Mouse (Mus musculus): ENCODE results near the gene 4932438A13Rik.

The 4932438A13Rik gene

GRCm38 (mm10) chr3:36862721-36863275, at the start of gene 4932438A13Rik:
TSS of gene 4932438A13Rik (plus strand) at chr3:36863104.
- peak; percentile 94 for DNase-seq (ENCODE audit: low read depth, low spot score)

GRCm38 (mm10) chr3:36816633-36817032, 46.3 kb upstream of the 4932438A13Rik start:
- no peak for DNase-seq (ENCODE audit: low read depth, low spot score)

GRCm38 (mm10) chr3:36819402-36819801, 43.5 kb upstream of the 4932438A13Rik start:
- DNase-seq (ENCODE audit: low read depth, low spot score): no peak

- DNase-seq (ENCODE audit: low read depth, low spot score): no peak
Observed at GRCm38 (mm10) chr3:36821037-36821436, 41.9 kb upstream of the 4932438A13Rik start.

- DNase-seq (ENCODE audit: low read depth, low spot score): no peak
Observed at GRCm38 (mm10) chr3:36825098-36825497, 37.8 kb upstream of the 4932438A13Rik start.

- DNase-seq (ENCODE audit: low read depth, low spot score): no peak
Observed at GRCm38 (mm10) chr3:36825554-36825953, 37.4 kb upstream of the 4932438A13Rik start.

GRCm38 (mm10) chr3:36827274-36828025, 35.5 kb upstream of the 4932438A13Rik start:
- no peak for DNase-seq (ENCODE audit: low read depth, low spot score)

GRCm38 (mm10) chr3:36830218-36830617, 32.7 kb upstream of the 4932438A13Rik start:
- DNase-seq (ENCODE audit: low read depth, low spot score): no peak

GRCm38 (mm10) chr3:36834426-36834825, 28.5 kb upstream of the 4932438A13Rik start:
- no peak for DNase-seq (ENCODE audit: low read depth, low spot score)

GRCm38 (mm10) chr3:36834832-36835231, 28.1 kb upstream of the 4932438A13Rik start:
- no peak for DNase-seq (ENCODE audit: low read depth, low spot score)

GRCm38 (mm10) chr3:36835525-36836203, 27.2 kb upstream of the 4932438A13Rik start:
- peak; percentile 23 for DNase-seq (ENCODE audit: low read depth, low spot score)

GRCm38 (mm10) chr3:36836833-36837232, 26.1 kb upstream of the 4932438A13Rik start:
- DNase-seq (ENCODE audit: low read depth, low spot score): no peak

GRCm38 (mm10) chr3:36840650-36841555, 22.0 kb upstream of the 4932438A13Rik start:
- peak; percentile 78 for DNase-seq (ENCODE audit: low read depth, low spot score)

GRCm38 (mm10) chr3:36853733-36854440, 9.0 kb upstream of the 4932438A13Rik start:
- DNase-seq (ENCODE audit: low read depth, low spot score): no peak

GRCm38 (mm10) chr3:36861411-36862410, 1.2 kb upstream of the 4932438A13Rik start:
- DNase-seq (ENCODE audit: low read depth, low spot score): no peak

GRCm38 (mm10) chr3:36863427-36863826, 523 bp downstream of the 4932438A13Rik start:
- DNase-seq (ENCODE audit: low read depth, low spot score): peak; percentile 6

- DNase-seq (ENCODE audit: low read depth, low spot score): no peak
Observed at GRCm38 (mm10) chr3:36863881-36864280, 977 bp downstream of the 4932438A13Rik start.

- DNase-seq (ENCODE audit: low read depth, low spot score): no peak
Observed at GRCm38 (mm10) chr3:36864466-36864865, 1.6 kb downstream of the 4932438A13Rik start.

GRCm38 (mm10) chr3:36905372-36905771, 42.5 kb downstream of the 4932438A13Rik start:
- no peak for DNase-seq (ENCODE audit: low read depth, low spot score)

GRCm38 (mm10) chr3:36917832-36918231, 54.9 kb downstream of the 4932438A13Rik start:
- DNase-seq (ENCODE audit: low read depth, low spot score): no peak
